Mouse (Mus musculus) midbrain, embryonic 12.5 days (tissue): Measurements from ENCODE around the gene Rmnd5b. TPM values are rescaled to one million over a fixed set of nuclear protein-coding genes. Genes with fewer than 3 reads are reported as not detected.

Source experiments
- ATAC-seq: fragments of 200-750 bp; cut with Nextera tagmentation; 2 replicates; pipeline ENCODE4 v1.8.0; 2017; ENCODE audit warnings: low read depth, moderate TSS enrichment, moderate library complexity; ENCODE audit not compliant: low FRiP score
- H3K27ac ChIP-seq: fragments of 300-500 bp; sonication (generic); replicated peaks from 2 replicates; pipeline ENCODE4 v1.5.1; 2016; ENCODE audit warnings: mild to moderate bottlenecking
- H3K27me3 ChIP-seq: fragments of 300-500 bp; sonication (generic); 2 replicates; pipeline ENCODE4 v1.6.1; 2016; ENCODE audit warnings: mild to moderate bottlenecking
- H3K36me3 ChIP-seq: fragments of 300-500 bp; sonication (generic); 2 replicates; pipeline ENCODE4 v1.6.1; 2016
- H3K4me1 ChIP-seq: fragments of 300-500 bp; sonication (generic); 2 replicates; pipeline ENCODE4 v1.6.1; 2016
- H3K4me2 ChIP-seq: fragments of 300-500 bp; sonication (generic); replicated peaks from 2 replicates; pipeline ENCODE4 v1.6.1; 2016; ENCODE audit warnings: mild to moderate bottlenecking, moderate library complexity
- H3K4me3 ChIP-seq: fragments of 300-500 bp; sonication (generic); 2 replicates; pipeline ENCODE4 v1.5.1; 2016; ENCODE audit warnings: mild to moderate bottlenecking
- H3K9ac ChIP-seq: fragments of 300-500 bp; sonication (generic); replicated peaks from 2 replicates; pipeline ENCODE4 v1.6.1; 2016; ENCODE audit warnings: mild to moderate bottlenecking, moderate library complexity
- H3K9me3 ChIP-seq: fragments of 300-500 bp; sonication (generic); 2 replicates; pipeline ENCODE4 v1.6.1; 2016; ENCODE audit warnings: mild to moderate bottlenecking
- WGBS: fragments of 180-500 bp; shearing (Covaris S2); methylation state at CpG from one replicate; pipeline ENCODE4 v1.1.7; 2016; 5-methylcytosine and 5-hydroxymethylcytosine counted together
- polyA plus RNA-seq: library from polyadenylated mRNA; unstranded; fragments of >200 nt; fragmentation: Nextera tagmentation; extraction: Ambion mirVana; gene quantifications from 2 replicates; pipeline ENCODE4 v1.2.1, GENCODE M21; 2016

The Rmnd5b gene
- polyA plus RNA-seq, 1 experiment from 2014 or later, result 46.8 TPM

GRCm38 (mm10) chr11:51597553-51597952, 38.1 kb downstream of the Rmnd5b start:
- no peak for ATAC-seq
- Histone ChIP-seq H3K4me1 (peaks cover 12% of the 10 kb centered on the region), H3K4me3 (no peak overlapping the region), H3K9me3 (no peaks in the 10 kb centered on the region), H3K36me3 (peaks cover 97% of the 10 kb centered on the region), H3K4me2 (no peak overlapping the region), H3K27ac (peak overlapping the region; percentile 8; the same call in 1 of the 2 replicates), H3K27me3 (no peaks in the 10 kb centered on the region), H3K9ac (no peak overlapping the region)
- WGBS, result 92% methylated on average over 2 of the region's 2 CpGs

GRCm38 (mm10) chr11:51595459-51596083, 40.1 kb downstream of the Rmnd5b start:
- H3K36me3 ChIP-seq, result peaks cover 97% of the 10 kb centered on the region
- H3K4me3 ChIP-seq, result no peak overlapping the region
- no peaks in the 10 kb centered on the region for H3K4me1 ChIP-seq
- H3K27me3 ChIP-seq, result no peaks in the 10 kb centered on the region
- H3K4me2 ChIP-seq, result no peak overlapping the region
- no peak for ATAC-seq
- whole genome bisulfite sequencing, result 96% methylated on average over 1 of the region's 1 CpGs
- no peak overlapping the region for H3K9ac ChIP-seq
- no peak overlapping the region for H3K27ac ChIP-seq
- no peaks in the 10 kb centered on the region for H3K9me3 ChIP-seq

DNA sequence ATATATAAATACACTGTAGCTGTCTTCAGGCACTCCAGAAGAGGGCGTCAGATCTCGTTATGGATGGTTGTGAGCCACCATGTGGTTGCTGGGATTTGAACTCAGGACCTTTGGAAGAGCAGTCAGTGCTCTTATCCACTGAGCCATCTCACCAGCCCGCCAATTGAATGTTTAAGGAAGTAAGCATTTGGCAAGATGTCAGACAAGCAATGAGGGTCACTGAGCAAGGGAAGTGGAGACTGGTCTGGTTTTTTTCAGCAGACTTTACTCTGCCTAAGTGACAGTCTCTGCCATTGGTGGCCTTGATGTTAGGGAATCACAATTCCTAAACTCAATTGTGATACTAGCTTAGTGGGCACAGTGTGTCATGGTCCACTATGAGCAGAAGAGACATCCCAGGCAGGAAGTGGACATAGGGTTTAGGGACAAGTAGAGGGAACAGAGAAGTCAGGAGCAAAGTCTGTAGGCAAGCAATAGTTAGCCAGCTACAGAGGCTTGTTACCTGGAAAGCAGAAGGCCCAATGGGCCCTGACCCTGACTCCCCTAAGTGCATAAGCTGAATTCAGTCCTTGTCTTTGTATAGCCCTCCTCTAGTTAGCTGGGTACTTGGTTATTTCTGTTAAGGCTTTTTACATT, 40.9 kb downstream of the Rmnd5b start:
- no peaks in the 10 kb centered on the region for H3K9me3 ChIP-seq
- peaks cover 97% of the 10 kb centered on the region for H3K36me3 ChIP-seq
- H3K4me1 ChIP-seq, result no peaks in the 10 kb centered on the region
- no peaks in the 10 kb centered on the region for H3K27me3 ChIP-seq
- H3K4me3 ChIP-seq, result no peak overlapping the region
- no peak overlapping the region for H3K27ac ChIP-seq
- H3K4me2 ChIP-seq, result no peak overlapping the region
- H3K9ac ChIP-seq, result no peak overlapping the region
- ATAC-seq, result no peak
- WGBS, result 84% methylated on average over 3 of the region's 3 CpGs

GRCm38 (mm10) chr11:51593849-51594248, 41.8 kb downstream of the Rmnd5b start:
- ATAC-seq, result no peak
- H3K9ac ChIP-seq, result no peak overlapping the region
- H3K4me2 ChIP-seq, result no peak overlapping the region
- H3K27ac ChIP-seq, result no peak overlapping the region
- no peaks in the 10 kb centered on the region for H3K27me3 ChIP-seq
- no peaks in the 10 kb centered on the region for H3K4me1 ChIP-seq
- no peaks in the 10 kb centered on the region for H3K9me3 ChIP-seq
- WGBS, result 94% methylated on average over 6 of the region's 6 CpGs
- H3K36me3 ChIP-seq, result peaks cover 97% of the 10 kb centered on the region
- no peak overlapping the region for H3K4me3 ChIP-seq

GRCm38 (mm10) chr11:51593368-51593767, 42.3 kb downstream of the Rmnd5b start:
- Histone ChIP-seq H3K9ac (no peak overlapping the region), H3K36me3 (peaks cover 96% of the 10 kb centered on the region)

DNA sequence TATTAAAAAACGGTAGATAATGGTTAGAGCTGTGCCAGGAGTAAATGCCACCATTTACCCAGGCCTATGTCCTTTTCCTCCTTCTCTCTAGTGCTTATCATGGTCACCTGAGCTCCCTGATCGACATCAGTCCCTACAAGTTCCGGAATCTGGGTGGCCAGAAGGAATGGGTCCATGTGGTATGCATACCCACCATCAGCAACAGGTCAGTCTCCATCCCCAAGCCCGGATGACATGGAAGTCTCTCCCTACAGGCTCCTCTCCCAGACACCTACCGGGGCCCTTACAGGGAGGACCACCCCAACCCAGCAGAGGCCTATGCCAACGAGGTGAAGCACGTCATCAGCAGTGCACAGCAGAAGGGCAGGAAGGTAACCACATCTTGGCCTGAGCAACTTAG, 43.8 kb downstream of the Rmnd5b start:
- no peaks in the 10 kb centered on the region for H3K27me3 ChIP-seq
- peaks cover 96% of the 10 kb centered on the region for H3K36me3 ChIP-seq
- H3K9me3 ChIP-seq, result no peaks in the 10 kb centered on the region
- no peak overlapping the region for H3K4me2 ChIP-seq
- 91% methylated on average over 7 of the region's 7 CpGs for WGBS
- no peaks in the 10 kb centered on the region for H3K4me1 ChIP-seq
- no peak overlapping the region for H3K27ac ChIP-seq
- no peak for ATAC-seq
- no peak overlapping the region for H3K9ac ChIP-seq
- H3K4me3 ChIP-seq, result no peak overlapping the region

More at GRCm38 (mm10) chr11:51593368-51593767, 42.3 kb downstream of the Rmnd5b start:
- no peak overlapping the region for H3K4me3 ChIP-seq
- H3K27me3 ChIP-seq, result no peaks in the 10 kb centered on the region
- H3K4me1 ChIP-seq, result no peaks in the 10 kb centered on the region
- no peak for ATAC-seq
- no peak overlapping the region for H3K4me2 ChIP-seq
- H3K27ac ChIP-seq, result no peak overlapping the region
- 89% methylated on average over 4 of the region's 4 CpGs for WGBS
- H3K9me3 ChIP-seq, result no peaks in the 10 kb centered on the region

DNA sequence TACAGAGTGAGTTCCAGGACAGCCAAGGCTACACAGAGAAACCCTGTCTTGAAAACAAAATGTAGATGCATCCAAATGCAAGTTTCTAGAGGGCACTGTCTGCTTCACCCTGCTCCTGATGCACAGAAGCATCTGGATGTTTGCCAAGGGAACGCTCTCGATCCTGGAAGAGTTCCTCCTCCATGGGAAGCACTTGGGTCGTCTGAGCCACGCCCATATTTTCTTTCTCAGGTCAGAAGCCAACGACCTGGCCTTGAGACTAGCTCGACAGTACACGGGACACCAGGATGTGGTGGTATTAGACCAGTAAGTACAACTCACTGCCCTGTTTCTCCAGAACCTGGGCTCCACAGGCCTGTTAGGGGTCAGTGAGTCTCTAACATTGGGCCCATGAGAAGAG, 44.5 kb downstream of the Rmnd5b start:
- Histone ChIP-seq H3K9ac (no peak overlapping the region), H3K36me3 (peaks cover 96% of the 10 kb centered on the region)

DNA sequence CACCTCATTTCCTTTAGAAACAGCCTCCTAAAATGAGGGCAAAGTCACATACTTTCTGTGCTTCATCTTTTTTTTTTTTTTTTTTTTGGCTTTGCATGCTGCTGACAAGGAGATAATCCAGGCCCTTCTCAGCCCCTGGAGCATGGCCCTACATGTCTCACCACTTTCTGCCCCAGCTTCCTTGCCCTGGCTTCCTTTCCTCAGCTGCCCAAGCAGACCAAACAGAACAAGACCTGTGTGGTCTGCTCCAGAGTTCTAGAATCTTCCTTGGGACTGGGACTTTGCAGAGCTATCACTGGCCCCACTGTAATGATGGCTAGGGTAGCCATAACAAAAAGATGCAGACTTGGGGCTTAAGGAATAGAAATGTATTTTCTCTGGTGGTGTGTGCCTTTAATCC, 45.7 kb downstream of the Rmnd5b start:
- Histone ChIP-seq H3K27ac (no peak overlapping the region), H3K4me1 (peaks cover 10% of the 10 kb centered on the region), H3K27me3 (no peaks in the 10 kb centered on the region), H3K4me2 (no peak overlapping the region), H3K36me3 (peaks cover 85% of the 10 kb centered on the region), H3K4me3 (no peak overlapping the region), H3K9me3 (no peaks in the 10 kb centered on the region), H3K9ac (no peak overlapping the region)
- ATAC-seq, result no peak

More for the DNA sequence above, 44.5 kb downstream of the Rmnd5b start:
- Histone ChIP-seq H3K9me3 (no peaks in the 10 kb centered on the region), H3K4me2 (no peak overlapping the region), H3K27me3 (no peaks in the 10 kb centered on the region), H3K4me3 (no peak overlapping the region), H3K27ac (no peak overlapping the region), H3K4me1 (no peaks in the 10 kb centered on the region)
- 83% methylated on average over 7 of the region's 7 CpGs for WGBS
- no peak for ATAC-seq

DNA sequence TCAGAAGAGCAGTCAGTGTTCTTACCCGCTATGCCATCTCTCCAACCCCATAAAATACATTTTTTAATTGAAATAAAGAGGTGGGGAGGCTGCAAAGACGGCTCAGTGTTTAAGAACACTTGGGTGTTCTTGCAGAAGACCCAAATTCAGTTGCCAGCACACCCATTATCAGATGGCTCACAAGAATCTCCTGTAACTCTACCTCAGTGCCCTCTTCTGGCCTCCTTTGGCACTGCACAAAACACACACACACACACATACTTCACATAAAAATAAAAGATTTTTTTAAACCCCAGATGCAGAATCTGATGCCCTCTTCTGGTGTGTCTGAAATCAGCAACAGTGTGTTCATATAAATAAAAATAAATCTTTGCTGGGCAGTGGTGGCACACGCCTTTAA, 46.9 kb downstream of the Rmnd5b start:
- peaks cover 15% of the 10 kb centered on the region for H3K4me1 ChIP-seq
- H3K4me3 ChIP-seq, result no peak overlapping the region
- no peak for ATAC-seq
- 95% methylated on average over 3 of the region's 3 CpGs for WGBS
- no peaks in the 10 kb centered on the region for H3K27me3 ChIP-seq
- H3K36me3 ChIP-seq, result peaks cover 76% of the 10 kb centered on the region
- no peak overlapping the region for H3K9ac ChIP-seq
- no peak overlapping the region for H3K4me2 ChIP-seq
- no peak overlapping the region for H3K27ac ChIP-seq
- no peaks in the 10 kb centered on the region for H3K9me3 ChIP-seq

DNA sequence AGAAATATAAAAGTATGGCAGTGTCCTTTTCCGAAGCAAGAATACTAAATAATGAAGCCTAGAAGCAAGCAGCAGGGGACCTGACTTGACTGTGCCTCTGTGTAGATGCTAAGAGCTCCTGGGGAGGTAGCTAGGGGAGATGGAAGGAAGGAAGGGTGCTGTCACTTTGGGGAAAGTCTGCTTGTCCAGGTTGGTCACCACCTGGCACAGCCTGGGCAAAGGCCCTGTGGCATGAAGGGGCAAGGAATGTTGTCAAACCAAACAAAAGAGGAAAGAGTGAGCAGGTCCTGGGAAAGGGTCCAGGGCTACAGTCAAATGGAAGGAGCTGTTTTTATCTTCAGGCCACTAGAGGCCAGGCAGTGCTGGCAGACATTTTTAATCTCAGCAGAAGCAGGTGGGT, 48.6 kb downstream of the Rmnd5b start:
- WGBS, result 87% methylated on average over 1 of the region's 1 CpGs
- H3K9me3 ChIP-seq, result no peaks in the 10 kb centered on the region

DNA sequence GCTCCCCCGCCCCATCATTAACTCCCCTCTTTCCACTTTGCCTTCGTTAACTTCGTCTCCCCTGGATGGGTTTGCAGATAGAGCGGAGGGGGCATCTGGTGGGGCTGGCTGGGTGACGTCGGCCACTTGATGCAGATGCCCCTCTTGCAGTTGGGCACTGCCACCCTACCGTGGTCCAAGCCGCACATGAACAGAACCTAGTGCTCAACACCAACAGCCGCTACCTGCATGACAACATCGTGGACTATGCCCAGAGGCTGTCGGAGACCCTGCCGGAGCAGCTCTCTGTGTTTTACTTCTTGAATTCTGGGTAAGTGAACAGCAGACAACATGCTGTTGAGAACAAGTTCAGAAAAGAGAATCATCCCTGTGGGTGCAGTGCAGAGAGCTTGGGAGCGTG, 49.3 kb downstream of the Rmnd5b start:
- ATAC-seq, result no peak
- 94% methylated on average over 13 of the region's 13 CpGs for WGBS
- peaks cover 22% of the 10 kb centered on the region for H3K4me1 ChIP-seq
- H3K9me3 ChIP-seq, result no peaks in the 10 kb centered on the region
- H3K4me3 ChIP-seq, result no peak overlapping the region
- H3K9ac ChIP-seq, result no peak overlapping the region
- peaks cover 51% of the 10 kb centered on the region for H3K36me3 ChIP-seq
- H3K4me2 ChIP-seq, result no peak overlapping the region
- H3K27ac ChIP-seq, result no peak overlapping the region
- no peaks in the 10 kb centered on the region for H3K27me3 ChIP-seq

More for the DNA sequence above, 48.6 kb downstream of the Rmnd5b start:
- Histone ChIP-seq H3K9ac (no peak overlapping the region), H3K27me3 (no peaks in the 10 kb centered on the region), H3K4me3 (no peak overlapping the region), H3K4me1 (peaks cover 22% of the 10 kb centered on the region), H3K4me2 (no peak overlapping the region), H3K36me3 (peaks cover 58% of the 10 kb centered on the region), H3K27ac (no peak overlapping the region; the same call in 1 of the 2 replicates)
- ATAC-seq, result no peak

GRCm38 (mm10) chr11:51585608-51586252, 50.0 kb downstream of the Rmnd5b start:
- peak overlapping the region; percentile 74; the same call in 1 of the 2 replicates for H3K9ac ChIP-seq
- WGBS, result 72% methylated on average over 8 of the region's 8 CpGs
- peak overlapping the region; percentile 91; the same call in 1 of the 2 replicates for H3K27ac ChIP-seq
- H3K4me3 ChIP-seq, result peak overlapping the region; percentile 52
- no peaks in the 10 kb centered on the region for H3K27me3 ChIP-seq
- H3K4me1 ChIP-seq, result peaks cover 22% of the 10 kb centered on the region
- no peaks in the 10 kb centered on the region for H3K9me3 ChIP-seq
- peaks cover 45% of the 10 kb centered on the region for H3K36me3 ChIP-seq
- ATAC-seq, result 0 out of 2 replicates have a peak, but pooled peaks have one; percentile 1
- peak overlapping the region; percentile 85 for H3K4me2 ChIP-seq
